Mouse (Mus musculus) gastrocnemius, postnatal 4 days (tissue): Measurements from ENCODE around the gene Atp1a3. TPM values are rescaled to one million over a fixed set of nuclear protein-coding genes. Genes with fewer than 3 reads are reported as not detected.
"Not testable (repeated sequence)": the region's sequence is repeated elsewhere in the genome, so short reads cannot be mapped to it uniquely, and the experiment has no call there.

Experiments used
- DNase-seq, 2 experiments: peaks; one replicate each; pipeline ENCODE4 v3.0.0; 2021 to 2022; ENCODE audit warnings: low spot score in 2 of 2, mixed read lengths in 2 of 2
- long read RNA-seq, 2 experiments: library from polyadenylated mRNA; stranded (forward); transcript quantifications; one replicate each; pipeline ENCODE4 v2.0.0; 2021
- total RNA-seq, 2 experiments: library from RNA; stranded (reverse); gene quantifications; 2 replicates each; pipeline ENCODE4 v1.2.3; 2021

The Atp1a3 gene
- under 1 TPM; 0.20 to 0.44 TPM for total RNA-seq
- long read RNA-seq, experiment 1, partial matches to known transcripts: 0 of 1 reads
- long read RNA-seq, experiment 1, other reads (novel, unspliced or antisense): 1 of 1 reads
- long read RNA-seq, experiment 2: 0 reads

DNA sequence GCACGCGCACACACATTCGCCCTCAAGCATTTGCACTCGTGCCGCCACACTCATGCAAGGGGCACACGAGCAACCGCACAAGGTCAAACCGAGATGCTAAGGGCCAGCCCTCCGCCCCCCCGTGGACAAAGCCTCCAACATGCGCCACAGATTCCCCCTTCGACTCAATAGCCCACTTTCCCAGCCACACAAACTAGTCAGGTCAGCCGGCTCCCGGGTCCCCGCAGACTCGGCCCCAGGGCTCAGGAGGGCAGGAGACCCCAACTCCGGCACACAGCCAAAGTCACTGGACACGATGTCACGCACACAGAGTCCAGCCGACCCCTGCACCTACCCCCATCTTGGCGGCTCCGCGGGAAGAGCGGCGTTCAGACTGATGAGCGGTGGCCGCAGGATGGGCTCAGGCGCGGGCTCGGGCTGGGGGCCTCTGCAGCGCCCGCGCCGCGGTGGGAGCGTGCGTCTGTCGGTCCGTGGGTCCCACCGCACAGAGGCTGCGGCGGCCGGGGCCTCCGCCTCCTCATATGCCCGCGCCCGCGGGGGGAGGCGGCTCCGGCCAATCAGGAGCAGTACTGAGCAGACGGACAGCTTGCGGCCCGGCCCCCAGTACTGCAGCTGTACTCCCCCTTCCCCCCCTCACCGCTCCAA lies at the start of gene Atp1a3:
Gene Atp1a3 (minus strand): TSS at position 538 of the 645 bp plus-strand sequence.
- DNase-seq: no peak

- DNase-seq: no peak
These were observed 46.8 kb upstream of the Atp1a3 start for GRCm38 (mm10) chr7:25052587-25052986.

- no peak for DNase-seq
These were observed 43.7 kb upstream of the Atp1a3 start for GRCm38 (mm10) chr7:25049295-25049930.

DNA sequence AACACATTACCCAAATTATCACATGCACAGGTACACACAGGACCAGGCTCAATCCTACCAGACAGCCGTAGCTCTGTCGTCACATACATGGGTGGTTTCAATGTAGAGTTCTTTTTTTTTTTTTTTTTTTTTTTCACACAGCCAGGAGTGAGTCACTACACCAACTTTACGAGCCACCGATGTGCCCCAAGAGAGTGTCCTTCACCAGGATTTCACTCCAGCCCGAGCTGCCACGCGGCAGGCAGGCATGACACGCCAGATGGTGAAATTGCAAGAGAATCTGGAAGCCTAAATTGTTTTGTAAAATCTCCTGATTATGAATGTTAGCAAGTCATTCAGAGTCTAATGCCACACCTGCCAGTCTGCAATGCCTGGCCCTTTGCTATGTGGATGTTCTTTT lies 41.6 kb upstream of the Atp1a3 start:
- no peak for DNase-seq

DNA sequence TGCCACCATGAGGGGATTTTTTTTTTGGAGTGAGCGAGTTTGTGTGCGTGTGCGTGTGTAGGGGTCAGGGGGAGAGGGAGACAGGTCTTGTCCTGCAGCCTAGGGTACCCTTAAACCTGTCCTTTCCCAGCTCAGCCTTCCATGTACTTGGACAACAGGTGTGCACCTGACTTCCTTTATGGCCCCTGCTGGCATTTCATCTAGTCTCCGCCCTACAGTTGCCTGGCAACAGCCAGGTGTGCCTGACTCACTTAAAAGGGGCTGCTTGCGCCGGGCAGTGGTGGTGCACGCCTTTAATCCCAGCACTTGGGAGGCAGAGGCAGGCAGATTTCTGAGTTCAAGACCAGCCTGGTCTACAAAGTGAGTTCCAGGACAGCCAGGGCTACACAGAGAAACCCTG lies 38.8 kb upstream of the Atp1a3 start:
- DNase-seq: not testable (repeated sequence)

- no peak for DNase-seq
These were observed 36.2 kb upstream of the Atp1a3 start for GRCm38 (mm10) chr7:25041921-25042320.

DNA sequence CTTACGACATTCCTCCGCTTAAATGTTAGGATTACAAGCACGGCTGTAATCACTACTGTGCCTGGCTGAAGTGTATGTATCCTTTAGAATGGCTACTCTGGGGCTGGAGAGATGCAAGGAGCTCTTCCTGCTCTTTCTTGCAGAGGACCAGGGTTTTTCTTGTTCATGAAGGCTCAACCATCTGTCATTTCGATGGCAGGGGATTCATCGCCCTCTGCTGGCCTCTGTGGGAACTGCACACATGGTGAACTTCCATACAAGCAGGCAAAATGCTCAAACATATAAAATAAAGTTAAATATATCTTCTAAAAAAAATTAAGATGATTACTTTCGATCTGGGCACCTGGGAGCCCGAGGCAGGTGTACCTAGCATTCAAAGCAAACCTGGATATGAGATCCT lies 30.2 kb upstream of the Atp1a3 start:
- DNase-seq: peak in 1 of 2 experiments; percentile 50

DNA sequence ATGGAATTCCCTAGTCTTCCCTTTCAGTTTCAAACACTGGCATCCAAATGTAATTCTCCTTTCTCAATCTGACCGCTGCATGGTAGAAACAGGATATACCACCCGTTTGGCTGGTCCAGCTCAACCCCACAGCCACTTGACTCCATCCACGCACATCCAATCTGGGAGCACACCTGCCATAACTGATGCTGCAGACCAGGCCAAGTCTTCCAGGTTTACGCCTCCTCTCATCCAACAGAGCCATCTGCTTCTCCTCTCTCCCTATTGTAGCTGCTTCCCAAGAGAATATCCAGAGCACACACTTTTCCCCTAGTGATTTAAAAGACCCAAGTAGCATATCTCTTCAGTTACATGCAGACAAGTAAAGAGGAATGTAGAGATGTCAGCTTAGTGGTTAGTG lies 29.0 kb upstream of the Atp1a3 start:
- no peak for DNase-seq

- DNase-seq: no peak
These were observed 25.8 kb upstream of the Atp1a3 start for GRCm38 (mm10) chr7:25031528-25031927.

- peak in 1 of 2 experiments; percentile 71 for DNase-seq
These were observed 24.4 kb upstream of the Atp1a3 start for GRCm38 (mm10) chr7:25030032-25030753.

DNA sequence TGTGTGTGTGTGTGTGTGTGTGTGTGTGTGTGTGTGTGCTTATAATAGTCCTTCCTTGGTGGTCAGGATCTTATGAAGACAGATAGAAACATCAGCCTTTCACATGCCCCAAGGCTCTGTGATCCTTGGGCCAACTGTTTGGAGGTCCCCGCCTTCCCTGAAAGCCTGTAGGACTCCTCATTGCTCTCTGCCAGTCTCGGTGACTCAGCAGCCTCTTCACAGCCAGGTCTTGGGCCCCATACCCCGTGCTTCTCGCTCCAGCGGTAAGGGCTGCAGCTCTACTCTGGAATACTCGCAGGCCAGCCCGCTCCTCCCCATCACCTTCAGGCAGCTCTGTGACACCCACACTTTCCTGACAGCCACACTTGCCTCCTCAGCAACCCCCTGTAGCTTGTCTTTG lies 20.7 kb upstream of the Atp1a3 start:
- no peak for DNase-seq

DNA sequence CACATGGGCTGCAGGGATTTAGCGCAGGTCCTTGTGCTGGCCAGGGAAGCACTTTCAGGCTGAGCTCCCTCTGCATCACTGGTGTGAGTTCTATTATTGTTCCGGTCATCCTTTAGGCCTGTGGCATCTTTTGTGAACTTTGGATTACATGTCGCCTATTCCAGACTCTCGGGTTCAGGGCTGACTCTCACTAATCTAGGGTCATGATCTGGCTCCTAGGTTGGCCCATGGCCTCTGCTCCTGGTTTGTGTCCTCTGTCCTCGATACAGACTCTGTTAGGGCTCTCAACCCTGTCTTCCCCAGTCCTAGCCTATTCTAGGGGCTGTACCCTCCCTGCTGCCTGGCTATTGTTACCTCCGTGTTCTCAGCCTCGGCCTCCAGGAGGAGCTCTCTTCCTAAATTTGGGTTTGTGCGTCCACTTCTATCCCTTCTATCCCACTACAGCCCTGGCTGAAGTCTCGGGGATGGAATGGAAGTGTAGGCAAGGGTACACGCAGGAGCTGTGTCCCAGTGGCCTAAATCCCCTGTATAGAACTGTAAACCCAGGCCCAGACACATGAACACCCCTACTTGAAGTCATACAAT lies 20.2 kb upstream of the Atp1a3 start:
- DNase-seq: peak in 1 of 2 experiments; percentile 30

GRCm38 (mm10) chr7:25011592-25011991 lies 5.8 kb upstream of the Atp1a3 start:
- no peak for DNase-seq

DNA sequence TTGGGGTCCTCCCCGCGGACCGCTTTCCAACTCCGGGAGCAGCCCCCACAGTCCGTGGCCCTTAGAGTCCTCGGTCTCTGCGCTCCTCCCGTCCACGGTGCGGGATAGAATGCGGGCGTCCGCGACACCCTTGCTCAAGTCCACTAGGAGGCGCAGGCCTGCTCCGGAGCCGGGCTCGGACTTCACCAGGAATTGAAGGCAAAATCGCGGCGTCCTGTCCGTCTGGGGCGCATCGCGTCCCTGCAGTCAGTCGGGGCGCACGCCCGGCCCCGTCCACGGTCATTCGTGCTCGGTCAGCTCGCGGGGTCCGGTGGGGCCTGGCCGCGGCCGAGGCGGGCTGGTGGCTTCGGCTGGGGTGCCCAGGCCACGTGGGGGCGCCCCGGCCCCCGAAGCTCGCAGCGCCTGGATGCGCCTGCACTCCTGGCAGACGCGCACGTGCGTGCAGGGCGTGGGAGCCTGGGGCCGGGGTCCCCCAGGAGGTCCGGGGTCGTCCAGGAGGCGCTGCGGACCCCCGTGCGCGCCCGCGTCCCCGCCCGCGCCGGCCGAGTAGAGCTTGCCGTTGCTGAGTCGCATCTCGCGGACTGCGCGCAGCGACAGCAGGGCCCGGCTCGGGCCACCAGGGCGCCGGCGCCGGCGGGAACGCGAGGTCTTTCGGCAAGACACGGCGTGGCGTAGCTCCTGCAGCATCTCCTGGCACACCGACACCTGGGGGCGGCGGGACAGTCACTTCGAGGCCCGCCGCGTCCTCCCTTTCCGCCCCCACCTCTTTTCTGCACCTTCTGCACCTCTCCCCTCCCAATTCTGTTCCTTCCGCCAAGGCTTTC lies 4.5 kb upstream of the Atp1a3 start:
- DNase-seq: peak; percentile 44 to 54

- DNase-seq: no peak
These were observed 3.4 kb upstream of the Atp1a3 start for GRCm38 (mm10) chr7:25009099-25009700.

DNA sequence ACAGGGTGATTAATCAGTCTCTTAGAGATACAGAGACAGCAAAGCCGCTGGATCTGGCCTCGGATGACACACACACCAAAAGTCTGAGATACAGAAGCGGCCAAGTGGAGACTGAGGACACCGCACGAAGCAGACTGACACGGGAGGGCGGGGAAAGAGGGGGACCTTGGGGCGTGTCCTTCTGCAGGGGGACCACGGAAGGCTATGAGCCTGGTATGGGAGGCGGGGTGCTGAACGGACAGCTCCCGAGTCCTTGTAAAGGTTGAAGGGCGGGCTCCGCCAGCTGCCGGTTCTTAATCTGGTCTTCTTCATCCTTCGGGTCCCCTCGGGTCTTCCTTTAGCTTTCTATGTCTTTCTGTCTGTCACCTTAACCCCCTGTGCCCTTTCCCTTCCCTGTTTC lies 2.9 kb upstream of the Atp1a3 start:
- peak in 1 of 2 experiments; percentile 70 for DNase-seq

- no peak for DNase-seq
These were observed 2.0 kb upstream of the Atp1a3 start for GRCm38 (mm10) chr7:25007609-25008374.

GRCm38 (mm10) chr7:25006586-25007364 lies 1.0 kb upstream of the Atp1a3 start:
- DNase-seq: no peak

DNA sequence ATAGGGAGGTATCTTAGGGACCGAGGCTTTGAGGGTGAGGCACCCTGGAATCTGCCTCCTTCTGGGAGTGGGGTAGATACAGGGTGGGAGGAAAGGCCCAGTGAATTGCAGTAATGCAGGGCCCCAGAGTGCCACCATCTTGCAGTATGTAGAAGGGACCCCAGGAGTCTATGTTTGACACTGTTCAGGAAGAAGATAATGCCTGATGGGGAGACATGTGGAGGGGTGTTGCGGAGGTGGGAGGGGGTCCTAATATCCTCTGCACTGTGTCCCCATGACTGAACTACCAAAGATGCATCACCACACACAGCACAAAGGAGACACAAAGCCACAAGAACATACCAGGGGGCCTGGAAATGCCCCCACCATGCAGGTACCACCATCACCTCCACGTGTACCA lies 413 bp upstream of the Atp1a3 start:
- no peak for DNase-seq
